Mouse (Mus musculus) lung, embryonic 15.5 days (tissue): ENCODE results near the gene Rmdn2. TPM values are rescaled to one million over a fixed set of nuclear protein-coding genes. Genes with fewer than 3 reads are reported as not detected.

Source experiments
- ATAC-seq: fragments of 200-750 bp; cut with Nextera tagmentation; 2 replicates; pipeline ENCODE4 v1.8.0; 2017; ENCODE audit warnings: moderate number of reproducible peaks, borderline replicate concordance; ENCODE audit not compliant: low FRiP score, low TSS enrichment; ENCODE audit errors: extremely low read depth
- H3K27ac ChIP-seq: fragments of 300-500 bp; sonication (generic); 2 replicates; pipeline ENCODE4 v1.5.1; 2015; ENCODE audit warnings: moderate library complexity, mild to moderate bottlenecking, inconsistent platforms
- H3K27me3 ChIP-seq: fragments of 300-500 bp; sonication (generic); 2 replicates; pipeline ENCODE4 v1.6.1; 2015; ENCODE audit warnings: inconsistent platforms
- H3K36me3 ChIP-seq: fragments of 300-500 bp; sonication (generic); 2 replicates; pipeline ENCODE4 v1.6.1; 2015; ENCODE audit warnings: inconsistent platforms
- H3K4me1 ChIP-seq: fragments of 300-500 bp; sonication (generic); 2 replicates; pipeline ENCODE4 v1.6.1; 2015; ENCODE audit warnings: inconsistent platforms
- H3K4me2 ChIP-seq: fragments of 300-500 bp; sonication (generic); 2 replicates; pipeline ENCODE4 v1.6.1; 2015; ENCODE audit warnings: inconsistent platforms, mild to moderate bottlenecking, moderate library complexity
- H3K4me3 ChIP-seq: fragments of 300-500 bp; sonication (generic); 2 replicates; pipeline ENCODE4 v1.5.1; 2015; ENCODE audit warnings: mild to moderate bottlenecking, inconsistent platforms
- H3K9ac ChIP-seq: fragments of 300-500 bp; sonication (generic); 2 replicates; pipeline ENCODE4 v1.6.1; 2015; ENCODE audit warnings: inconsistent platforms
- H3K9me3 ChIP-seq: fragments of 300-500 bp; sonication (generic); 2 replicates; pipeline ENCODE4 v1.6.1; 2016; ENCODE audit warnings: inconsistent platforms
- WGBS: fragments of 180-500 bp; shearing (Covaris S2); methylation state at CpG from one replicate; pipeline ENCODE4 v1.1.7; 2015; 5-methylcytosine and 5-hydroxymethylcytosine counted together
- polyA plus RNA-seq: library from polyadenylated mRNA; unstranded; fragments of >200 nt; fragmentation: Nextera tagmentation; extraction: Ambion mirVana; gene quantifications from 2 replicates; pipeline ENCODE4 v1.2.1, GENCODE M21; 2015

The Rmdn2 gene
- polyA plus RNA-seq, 1 experiment from 2014 or later = 20.5 TPM

- Histone ChIP-seq H3K27ac (no peak overlapping the region; the same call in 1 of the 2 replicates), H3K27me3 (no peaks in the 10 kb centered on the region), H3K4me3 (no peak overlapping the region), H3K9me3 (no peaks in the 10 kb centered on the region), H3K36me3 (no peaks in the 10 kb centered on the region), H3K4me1 (peaks cover 10% of the 10 kb centered on the region), H3K4me2 (no peak overlapping the region), H3K9ac (no peak overlapping the region)
- 12% methylated on average over 8 of the region's 8 CpGs for WGBS
- ATAC-seq = peak; percentile 62; the same call in 1 of the 2 replicates
Observed at GRCm38 (mm10) chr17:79598596-79599577, 12.8 kb upstream of the Rmdn2 start.

GRCm38 (mm10) chr17:79600108-79600507, 11.6 kb upstream of the Rmdn2 start:
- Histone ChIP-seq H3K27ac (no peak overlapping the region), H3K4me1 (peaks cover 12% of the 10 kb centered on the region), H3K9me3 (no peaks in the 10 kb centered on the region), H3K36me3 (no peaks in the 10 kb centered on the region), H3K9ac (no peak overlapping the region), H3K27me3 (no peaks in the 10 kb centered on the region), H3K4me2 (no peak overlapping the region), H3K4me3 (no peak overlapping the region)
- 60% methylated on average over 4 of the region's 4 CpGs for WGBS
- no peak for ATAC-seq

- H3K4me2 ChIP-seq = no peak overlapping the region
- peaks cover 13% of the 10 kb centered on the region for H3K4me1 ChIP-seq
- no peaks in the 10 kb centered on the region for H3K9me3 ChIP-seq
- ATAC-seq = no peak
- WGBS = 47% methylated on average over 5 of the region's 5 CpGs
- H3K27ac ChIP-seq = no peak overlapping the region
- H3K9ac ChIP-seq = no peak overlapping the region
- H3K4me3 ChIP-seq = no peak overlapping the region
- no peaks in the 10 kb centered on the region for H3K27me3 ChIP-seq
- H3K36me3 ChIP-seq = no peaks in the 10 kb centered on the region
Observed at GRCm38 (mm10) chr17:79602381-79602780, 9.3 kb upstream of the Rmdn2 start.

DNA sequence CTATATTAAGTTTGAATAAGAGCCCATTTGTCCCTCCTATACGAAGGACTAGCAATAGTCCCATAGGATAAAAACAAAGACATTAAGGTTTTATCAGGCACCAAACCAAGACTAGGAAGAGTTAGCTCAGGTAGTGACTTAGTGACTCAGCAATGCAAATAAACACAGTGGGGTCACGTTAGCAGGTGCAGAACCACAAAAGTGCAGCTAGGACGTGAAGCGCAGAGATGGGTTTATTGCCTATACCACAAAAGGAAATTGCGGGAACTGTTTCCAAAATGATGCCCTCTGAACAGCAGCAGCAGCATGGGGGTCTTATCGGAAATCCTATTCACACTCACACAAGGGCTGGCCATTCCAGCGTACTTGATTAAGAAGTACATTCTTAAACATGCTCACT, 8.2 kb upstream of the Rmdn2 start:
- no peak overlapping the region for H3K27ac ChIP-seq
- no peak overlapping the region for H3K9ac ChIP-seq
- H3K4me2 ChIP-seq = no peak overlapping the region
- peaks cover 10% of the 10 kb centered on the region for H3K4me1 ChIP-seq
- no peak overlapping the region for H3K4me3 ChIP-seq
- H3K36me3 ChIP-seq = no peaks in the 10 kb centered on the region
- no peaks in the 10 kb centered on the region for H3K27me3 ChIP-seq
- H3K9me3 ChIP-seq = no peaks in the 10 kb centered on the region
- no peak for ATAC-seq
- WGBS = 73% methylated on average over 7 of the region's 7 CpGs

DNA sequence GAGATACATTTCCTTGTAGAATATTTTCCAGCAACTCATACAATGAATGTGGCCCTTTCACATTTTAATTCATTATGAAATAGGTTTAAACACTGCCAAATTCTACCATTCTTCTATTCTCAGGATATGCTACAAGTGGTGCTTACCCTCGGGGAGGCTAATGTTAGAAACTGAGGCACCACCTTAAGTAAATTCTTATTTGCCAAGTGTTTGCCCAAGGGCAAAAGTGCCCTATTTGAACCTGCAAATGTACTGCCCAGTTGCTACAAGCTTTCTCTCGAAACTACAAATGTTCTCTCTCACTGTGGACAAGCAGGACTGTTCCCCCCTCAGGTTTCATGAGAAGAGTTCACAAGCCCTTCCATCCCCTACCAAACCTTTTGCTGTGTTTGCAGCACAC, 5.9 kb upstream of the Rmdn2 start:
- Histone ChIP-seq H3K36me3 (no peaks in the 10 kb centered on the region), H3K4me3 (no peak overlapping the region), H3K4me1 (peaks cover 11% of the 10 kb centered on the region), H3K9me3 (no peaks in the 10 kb centered on the region), H3K27ac (peak overlapping the region; percentile 59), H3K9ac (no peak overlapping the region), H3K27me3 (no peaks in the 10 kb centered on the region), H3K4me2 (no peak overlapping the region)
- peak; percentile 67; the same call in 1 of the 2 replicates for ATAC-seq
- 19% methylated on average over 2 of the region's 2 CpGs for WGBS

- WGBS = 60% methylated on average over 1 of the region's 1 CpGs
- Histone ChIP-seq H3K27me3 (no peaks in the 10 kb centered on the region), H3K9ac (no peak overlapping the region), H3K4me3 (no peak overlapping the region), H3K9me3 (no peaks in the 10 kb centered on the region), H3K4me1 (peaks cover 11% of the 10 kb centered on the region), H3K4me2 (no peak overlapping the region), H3K27ac (peak overlapping the region; percentile 84), H3K36me3 (no peaks in the 10 kb centered on the region)
- peak; percentile 66; the same call in 1 of the 2 replicates for ATAC-seq
Observed at GRCm38 (mm10) chr17:79609697-79610096, 2.0 kb upstream of the Rmdn2 start.

GRCm38 (mm10) chr17:79610163-79610755, 1.4 kb upstream of the Rmdn2 start:
- no peak overlapping the region for H3K9ac ChIP-seq
- WGBS = 39% methylated on average over 9 of the region's 9 CpGs
- H3K4me2 ChIP-seq = no peak overlapping the region
- no peaks in the 10 kb centered on the region for H3K27me3 ChIP-seq
- H3K9me3 ChIP-seq = no peaks in the 10 kb centered on the region
- ATAC-seq = no peak
- H3K4me3 ChIP-seq = no peak overlapping the region
- H3K36me3 ChIP-seq = no peaks in the 10 kb centered on the region
- H3K27ac ChIP-seq = peak overlapping the region; percentile 84
- H3K4me1 ChIP-seq = 0 out of 2 replicates have a peak, but pooled peaks cover 8% of the 10 kb centered on the region

GRCm38 (mm10) chr17:79614691-79615588, 3.3 kb downstream of the Rmdn2 start:
- Histone ChIP-seq H3K27ac (peak overlapping the region; percentile 78), H3K36me3 (no peaks in the 10 kb centered on the region), H3K9ac (peak overlapping the region; percentile 64), H3K9me3 (no peaks in the 10 kb centered on the region), H3K4me3 (peak overlapping the region; percentile 65), H3K4me2 (peak overlapping the region; percentile 69), H3K4me1 (0 out of 2 replicates have a peak, but pooled peaks cover 8% of the 10 kb centered on the region), H3K27me3 (no peaks in the 10 kb centered on the region)
- peak; percentile 90 for ATAC-seq
- WGBS = 2% methylated on average over 51 of the region's 57 CpGs

GRCm38 (mm10) chr17:79615897-79616296, 4.2 kb downstream of the Rmdn2 start:
- no peak for ATAC-seq
- Histone ChIP-seq H3K9me3 (no peaks in the 10 kb centered on the region), H3K9ac (no peak overlapping the region), H3K36me3 (no peaks in the 10 kb centered on the region), H3K27ac (no peak overlapping the region), H3K4me2 (peak overlapping the region; percentile 69), H3K27me3 (no peaks in the 10 kb centered on the region), H3K4me1 (0 out of 2 replicates have a peak, but pooled peaks cover 4% of the 10 kb centered on the region), H3K4me3 (peak overlapping the region; percentile 65)
- WGBS = 78% methylated on average over 9 of the region's 9 CpGs

DNA sequence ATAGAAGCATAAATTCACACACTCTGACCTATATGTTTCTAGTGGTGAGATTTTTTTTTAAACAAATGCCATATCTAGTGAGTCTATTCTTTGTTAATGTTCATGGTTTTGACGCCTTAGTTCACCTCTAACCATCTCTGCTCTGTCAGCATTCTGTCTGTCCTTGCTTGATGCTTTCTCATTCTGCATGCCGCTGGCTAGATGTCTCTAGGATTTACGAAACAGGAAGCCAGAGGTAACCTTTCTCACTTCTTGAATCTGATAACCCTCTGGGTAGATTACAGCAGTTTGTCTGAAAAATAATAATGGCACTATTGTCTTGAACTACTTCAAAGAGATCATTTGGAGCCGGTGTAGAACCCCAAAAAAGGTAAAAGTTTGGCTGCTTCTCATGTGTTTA, 5.0 kb downstream of the Rmdn2 start:
- 73% methylated on average over 4 of the region's 4 CpGs for WGBS
- ATAC-seq = no peak

GRCm38 (mm10) chr17:79618455-79618854, 6.8 kb downstream of the Rmdn2 start:
- H3K4me1 ChIP-seq = 0 out of 2 replicates have a peak, but pooled peaks cover 4% of the 10 kb centered on the region
- H3K36me3 ChIP-seq = no peaks in the 10 kb centered on the region
- H3K4me2 ChIP-seq = no peak overlapping the region
- WGBS = 83% methylated on average over 10 of the region's 10 CpGs
- H3K27me3 ChIP-seq = no peaks in the 10 kb centered on the region
- no peak overlapping the region for H3K27ac ChIP-seq
- no peak for ATAC-seq
- no peak overlapping the region for H3K4me3 ChIP-seq
- no peaks in the 10 kb centered on the region for H3K9me3 ChIP-seq
- H3K9ac ChIP-seq = no peak overlapping the region

More for the DNA sequence above, 5.0 kb downstream of the Rmdn2 start:
- Histone ChIP-seq H3K4me1 (0 out of 2 replicates have a peak, but pooled peaks cover 4% of the 10 kb centered on the region), H3K27me3 (no peaks in the 10 kb centered on the region), H3K4me3 (no peak overlapping the region), H3K9ac (no peak overlapping the region), H3K36me3 (no peaks in the 10 kb centered on the region), H3K9me3 (no peaks in the 10 kb centered on the region), H3K27ac (no peak overlapping the region), H3K4me2 (no peak overlapping the region)
